Mouse (Mus musculus) spleen, adult 12 weeks (tissue): ENCODE data around the gene Bphl.

ENCODE experiments used
- DNase-seq: peaks from one replicate; pipeline ENCODE4 v3.0.0; 2022; ENCODE audit warnings: low spot score

The Bphl gene

GRCm38 (mm10) chr13:34088871-34089288, 51.5 kb downstream of the Bphl start:
- no peak for DNase-seq

DNA sequence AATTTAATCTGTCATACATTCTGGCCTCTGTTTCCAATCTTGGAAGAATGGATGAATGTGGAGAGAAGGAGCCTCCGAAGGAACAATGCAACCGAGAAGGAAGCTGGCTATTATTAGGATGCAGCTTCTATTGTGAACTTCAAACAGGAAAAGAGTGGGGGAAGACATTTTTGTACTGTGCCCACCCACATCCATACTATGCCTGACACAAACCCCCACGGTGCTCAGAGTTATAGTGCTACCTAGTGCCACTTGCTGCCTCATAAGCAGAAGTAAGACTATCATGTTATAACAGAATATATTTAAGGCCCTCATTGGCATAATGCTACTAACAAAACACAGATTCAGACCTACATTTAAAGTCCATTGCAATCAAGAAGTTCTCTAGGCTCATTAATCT, 52.0 kb downstream of the Bphl start:
- no peak for DNase-seq

GRCm38 (mm10) chr13:34095542-34096435, 58.4 kb downstream of the Bphl start:
- no peak for DNase-seq

GRCm38 (mm10) chr13:34096455-34096854, 59.1 kb downstream of the Bphl start:
- DNase-seq: no peak

DNA sequence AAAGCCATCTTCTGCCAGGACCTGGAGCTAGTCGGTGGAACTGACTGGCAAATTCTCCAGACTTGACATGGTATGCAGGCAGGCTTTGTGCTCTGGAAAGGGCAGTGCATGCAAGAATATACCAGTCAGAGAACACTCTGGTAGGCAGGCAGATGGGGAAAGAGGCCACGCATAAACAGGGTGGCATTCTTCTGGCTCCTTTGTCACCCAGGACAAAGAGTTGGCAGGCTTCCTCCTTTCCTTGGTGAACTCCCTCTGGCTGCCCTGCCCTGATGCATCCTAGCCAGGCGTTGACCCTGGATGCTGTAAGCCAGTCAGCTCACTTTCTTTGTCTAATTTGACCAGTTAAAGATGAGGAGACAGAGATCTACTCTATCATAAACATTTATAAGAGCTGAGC, 59.7 kb downstream of the Bphl start:
- no peak for DNase-seq

DNA sequence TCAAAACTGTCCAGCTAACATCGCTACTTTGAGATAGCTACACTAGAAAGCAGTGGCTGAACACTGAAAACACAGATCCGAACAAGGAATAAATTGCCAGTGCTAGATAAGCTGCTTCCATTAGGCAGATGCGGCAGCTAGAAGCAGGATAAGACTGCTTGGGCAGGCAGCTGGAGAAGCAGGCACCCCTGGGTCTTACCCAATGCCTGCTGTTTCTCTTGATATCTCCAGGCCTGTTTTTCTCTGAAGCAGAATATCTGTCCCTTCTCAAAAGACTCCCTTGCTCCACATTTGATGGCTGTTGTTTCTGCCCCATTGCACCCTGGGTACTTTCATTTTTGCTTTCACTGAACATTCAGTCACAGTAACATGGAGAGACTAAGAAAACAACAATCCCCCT, 63.3 kb downstream of the Bphl start:
- DNase-seq: no peak

- DNase-seq: no peak
Observed at GRCm38 (mm10) chr13:34101247-34101646, 63.9 kb downstream of the Bphl start.

- DNase-seq: no peak
Observed at GRCm38 (mm10) chr13:34101908-34102307, 64.5 kb downstream of the Bphl start.

GRCm38 (mm10) chr13:34105364-34105763, 68.0 kb downstream of the Bphl start:
- DNase-seq: no peak

- no peak for DNase-seq
Observed at GRCm38 (mm10) chr13:34106256-34106655, 68.9 kb downstream of the Bphl start.

GRCm38 (mm10) chr13:34106999-34107398, 69.6 kb downstream of the Bphl start:
- no peak for DNase-seq

- DNase-seq: no peak
Observed at GRCm38 (mm10) chr13:34109035-34109676, 71.8 kb downstream of the Bphl start.

- no peak for DNase-seq
Observed at GRCm38 (mm10) chr13:34109677-34110058, 72.3 kb downstream of the Bphl start.

GRCm38 (mm10) chr13:34111019-34111418, 73.6 kb downstream of the Bphl start:
- no peak for DNase-seq

DNA sequence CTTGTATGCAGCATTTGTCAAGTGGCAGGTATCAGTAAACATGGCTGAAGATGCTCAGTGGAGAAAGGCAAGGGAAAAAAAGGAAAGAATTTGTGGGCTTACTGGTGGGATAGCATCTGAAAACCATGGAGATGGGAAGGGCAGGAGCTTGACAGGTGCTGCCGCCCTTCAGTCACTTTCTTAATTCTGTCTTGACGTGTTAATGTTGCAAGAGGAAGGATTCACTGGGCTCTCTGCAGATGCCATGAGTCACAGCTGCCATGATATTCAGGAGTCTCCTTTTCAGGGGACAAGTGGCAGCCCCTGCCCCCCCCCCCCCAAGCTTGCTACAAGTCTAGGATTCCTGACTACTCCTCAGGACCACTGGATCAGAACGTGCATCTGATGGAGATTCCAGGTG, 74.5 kb downstream of the Bphl start:
- no peak for DNase-seq

DNA sequence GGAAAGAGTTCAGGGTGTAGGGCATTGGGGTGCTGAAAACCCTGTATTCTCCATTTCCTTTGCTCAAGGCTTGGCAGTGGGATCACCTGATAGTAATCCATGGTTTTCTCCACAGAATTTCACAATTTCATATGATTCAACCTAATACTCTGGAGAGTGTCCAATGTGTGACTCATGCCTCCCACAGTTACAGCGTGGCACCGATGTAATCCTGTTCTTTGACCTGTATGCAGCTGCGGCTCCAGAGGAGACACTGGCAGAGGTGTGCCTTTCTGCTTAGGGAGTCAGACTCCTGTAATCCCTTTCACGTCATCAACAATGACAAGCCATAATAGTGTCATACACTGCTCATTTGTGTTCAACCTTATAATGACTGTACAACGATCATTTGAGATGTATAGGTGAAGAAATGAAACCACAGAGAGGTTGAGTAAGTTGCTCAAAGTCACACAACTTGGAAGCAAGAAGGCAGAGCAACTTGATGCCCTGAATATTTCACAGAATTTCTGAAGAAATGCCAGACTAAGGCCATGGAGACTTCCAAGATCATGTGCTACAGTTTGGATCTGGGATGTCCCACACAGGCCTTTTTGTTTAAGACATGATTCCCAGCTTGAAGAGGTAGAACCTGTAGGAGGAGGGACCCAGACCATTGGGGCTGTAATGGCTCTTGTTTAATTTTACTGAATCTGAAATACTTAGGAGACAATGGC, 75.1 kb downstream of the Bphl start:
- DNase-seq: no peak

DNA sequence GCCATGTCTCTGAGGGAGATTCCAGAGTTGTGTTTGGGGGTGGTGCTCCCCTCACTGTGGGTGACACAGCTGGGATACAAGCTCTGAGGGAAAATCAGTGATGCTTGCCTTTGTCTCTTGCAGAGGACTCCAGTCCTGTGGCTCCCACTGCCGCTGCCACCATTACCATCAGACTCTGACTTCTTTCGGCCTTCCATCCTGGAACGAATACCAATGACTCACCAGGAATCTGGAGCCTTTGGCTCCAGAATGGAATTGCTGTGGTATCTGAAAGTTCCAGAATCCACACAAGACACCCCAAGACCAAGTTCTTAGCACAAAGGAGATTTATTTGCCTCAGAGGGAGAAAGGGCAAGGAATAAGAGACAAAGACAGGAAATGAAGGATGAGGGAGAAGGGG, 75.7 kb downstream of the Bphl start:
- DNase-seq: no peak

- no peak for DNase-seq
Observed at GRCm38 (mm10) chr13:34114654-34115053, 77.3 kb downstream of the Bphl start.

DNA sequence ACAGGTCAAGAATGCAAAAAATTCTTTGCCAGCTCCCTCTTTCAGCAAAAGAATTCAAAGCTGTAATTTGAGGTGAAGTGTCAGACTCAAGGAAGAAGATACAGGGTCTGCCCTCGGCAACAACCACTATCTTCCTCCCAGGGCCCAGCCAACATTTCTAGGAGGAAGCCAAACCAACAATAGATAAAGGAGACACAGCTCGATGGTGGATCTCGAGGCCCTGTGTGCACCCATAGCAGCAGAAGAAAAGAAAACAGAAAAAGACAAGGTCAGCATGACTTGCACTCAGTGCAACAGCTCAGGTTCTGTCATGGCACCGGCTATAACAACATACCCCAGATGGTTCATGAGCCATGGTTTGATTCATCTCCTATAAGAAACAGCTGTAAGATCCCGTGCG, 79.1 kb downstream of the Bphl start:
- DNase-seq: no peak

- peak; percentile 39 for DNase-seq
Observed at GRCm38 (mm10) chr13:34118816-34119215, 81.4 kb downstream of the Bphl start.

DNA sequence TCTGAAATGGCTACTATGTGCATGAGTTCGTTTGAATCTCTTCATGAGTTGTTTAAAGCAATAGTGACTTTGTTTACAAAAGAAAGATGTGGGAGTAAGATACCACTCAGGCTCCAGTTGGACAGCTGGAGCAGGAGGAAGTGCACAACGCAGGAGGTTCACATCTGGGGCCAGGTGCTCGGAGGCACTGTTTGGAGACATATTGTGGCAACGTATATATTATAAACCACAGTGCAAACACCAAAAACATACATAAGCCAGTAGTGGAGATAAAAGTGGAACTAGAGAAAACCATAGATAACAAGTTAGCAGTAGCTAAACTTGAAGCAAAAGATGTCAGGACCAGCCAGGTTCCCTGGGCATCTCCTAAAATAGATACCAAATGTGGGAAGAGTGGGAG, 82.0 kb downstream of the Bphl start:
- DNase-seq: no peak

DNA sequence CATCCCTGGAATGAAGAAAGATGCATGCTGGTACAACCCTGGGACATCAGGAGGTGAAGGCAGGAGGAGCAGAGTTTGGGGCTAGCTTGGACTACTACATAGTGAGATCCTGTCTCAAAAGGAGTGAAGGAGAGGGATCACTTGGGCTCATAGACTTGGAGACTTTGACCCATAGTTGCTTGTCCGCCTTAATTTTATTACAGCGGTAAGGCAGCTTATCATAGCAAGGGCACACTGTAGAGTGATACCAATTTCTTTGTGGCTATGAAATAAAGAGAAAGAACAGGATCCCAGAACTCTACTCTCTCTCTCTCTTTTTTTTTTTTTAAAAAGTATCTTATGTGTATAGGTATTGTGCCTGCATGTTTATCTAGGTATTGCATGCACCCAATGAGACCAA, 83.1 kb downstream of the Bphl start:
- DNase-seq: no peak
